Mouse (Mus musculus) ES-Bruce4 (cell line): Measurements from ENCODE around the gene Ifitm3.

Experiments
- CTCF ChIP-seq: IDR thresholded peaks from one replicate; pipeline ENCODE4 v1.8.1; 2011; ENCODE audit warnings: low read depth, low read length
- POLR2A ChIP-seq: IDR thresholded peaks from one replicate; pipeline ENCODE4 v1.8.1; 2011; ENCODE audit warnings: low read length; ENCODE audit not compliant: insufficient read depth

DNA sequence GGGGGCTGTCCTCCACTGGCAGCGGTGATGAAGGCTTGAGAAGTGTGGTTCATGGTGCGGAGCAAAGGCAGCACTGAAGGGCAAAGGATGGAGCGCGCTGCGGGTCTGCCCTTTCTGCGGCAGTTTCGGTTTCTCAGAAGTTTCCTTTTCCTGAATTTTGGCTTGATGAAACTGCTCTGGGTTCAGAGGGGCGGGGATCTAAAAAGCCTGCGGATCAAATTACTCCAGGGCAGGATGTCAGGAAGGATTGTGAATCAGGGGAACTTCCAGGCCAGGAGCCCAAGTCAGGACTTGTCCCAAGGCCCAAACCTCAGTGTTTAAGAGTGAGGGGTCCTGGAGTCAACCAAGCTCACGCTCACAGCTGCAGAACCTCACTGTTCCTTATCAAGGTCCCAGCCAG lies at the start of gene Ifitm3:
- no peak for TF ChIP-seq POLR2A
- TF ChIP-seq CTCF: no peak
